Mouse (Mus musculus): ENCODE measurements around the gene AW146154.
"Not testable (repeated sequence)": the region's sequence is repeated elsewhere in the genome, so short reads cannot be mapped to it uniquely, and the experiment has no call there.

The AW146154 gene

GRCm38 (mm10) chr7:41499389-41500049 lies at the start of gene AW146154, which contains the start of gene Gm20449:
AW146154 (minus strand) TSS chr7:41499890.
Gm20449 (minus strand) TSS chr7:41499417.
- peak; percentile 90 for DNase-seq (ENCODE audit: low spot score)

GRCm38 (mm10) chr7:41512672-41513071 lies 13.0 kb upstream of the AW146154 start:
- DNase-seq (ENCODE audit: low spot score) = no peak

- DNase-seq (ENCODE audit: low spot score) = no peak
Observed at GRCm38 (mm10) chr7:41512207-41512606, 12.5 kb upstream of the AW146154 start.

GRCm38 (mm10) chr7:41502402-41502801 lies 2.7 kb upstream of the AW146154 start:
- DNase-seq (ENCODE audit: low spot score) = no peak

- peak; percentile 63 for DNase-seq (ENCODE audit: low spot score)
Observed at GRCm38 (mm10) chr7:41500151-41500934, 653 bp upstream of the AW146154 start.

GRCm38 (mm10) chr7:41499018-41499388 lies 687 bp downstream of the AW146154 start:
- DNase-seq (ENCODE audit: low spot score) = not testable (repeated sequence)

- DNase-seq (ENCODE audit: low spot score) = not testable (repeated sequence)
Observed at GRCm38 (mm10) chr7:41498464-41498863, 1.2 kb downstream of the AW146154 start.

- DNase-seq (ENCODE audit: low spot score) = no peak
Observed at GRCm38 (mm10) chr7:41497871-41498270, 1.8 kb downstream of the AW146154 start.

- no peak for DNase-seq (ENCODE audit: low spot score)
Observed at GRCm38 (mm10) chr7:41451864-41452263, 47.8 kb downstream of the AW146154 start.

- not testable (repeated sequence) for DNase-seq (ENCODE audit: low spot score)
Observed at GRCm38 (mm10) chr7:41448596-41448995, 51.1 kb downstream of the AW146154 start, which contains the start of gene Vmn2r57. Vmn2r57 (minus strand) TSS chr7:41448696.
